Mouse (Mus musculus) heart, embryonic 15.5 days (tissue): ENCODE results near the gene Pnpla6. TPM values are rescaled to one million over a fixed set of nuclear protein-coding genes. Genes with fewer than 3 reads are reported as not detected.

Experiments used
- ATAC-seq: fragments of 200-750 bp; cut with Nextera tagmentation; replicated peaks from 2 replicates; pipeline ENCODE4 v1.8.0; 2017; ENCODE audit warnings: low read depth, moderate TSS enrichment; ENCODE audit not compliant: insufficient number of reproducible peaks, insufficient read depth, low FRiP score
- H3K27ac ChIP-seq: fragments of 300-500 bp; sonication (generic); 2 replicates; pipeline ENCODE4 v1.5.1; 2015; ENCODE audit warnings: mild to moderate bottlenecking, inconsistent platforms
- H3K27me3 ChIP-seq: fragments of 300-500 bp; sonication (generic); 2 replicates; pipeline ENCODE4 v1.6.1; 2015; ENCODE audit warnings: inconsistent platforms
- H3K36me3 ChIP-seq: fragments of 300-500 bp; sonication (generic); 2 replicates; pipeline ENCODE4 v1.6.1; 2015; ENCODE audit warnings: mild to moderate bottlenecking, inconsistent platforms
- H3K4me1 ChIP-seq: fragments of 300-500 bp; sonication (generic); replicated peaks from 2 replicates; pipeline ENCODE4 v1.6.1; 2015; ENCODE audit warnings: inconsistent platforms
- H3K4me2 ChIP-seq: fragments of 300-500 bp; sonication (generic); 2 replicates; pipeline ENCODE4 v1.6.1; 2015; ENCODE audit warnings: inconsistent platforms, mild to moderate bottlenecking, moderate library complexity
- H3K4me3 ChIP-seq: fragments of 300-500 bp; sonication (generic); 2 replicates; pipeline ENCODE4 v1.5.1; 2015; ENCODE audit warnings: mild to moderate bottlenecking, inconsistent platforms
- H3K9ac ChIP-seq: fragments of 300-500 bp; sonication (generic); 2 replicates; pipeline ENCODE4 v1.6.1; 2015; ENCODE audit warnings: mild to moderate bottlenecking, inconsistent platforms
- H3K9me3 ChIP-seq: fragments of 300-500 bp; sonication (generic); replicated peaks from 2 replicates; pipeline ENCODE4 v1.6.1; 2016; ENCODE audit warnings: inconsistent platforms
- WGBS: fragments of 180-500 bp; shearing (Covaris S2); methylation state at CpG from one replicate; pipeline ENCODE4 v1.1.7; 2015; ENCODE audit warnings: mixed read lengths; 5-methylcytosine and 5-hydroxymethylcytosine counted together
- polyA plus RNA-seq: library from polyadenylated mRNA; unstranded; fragments of >200 nt; fragmentation: Nextera tagmentation; extraction: Ambion mirVana; gene quantifications from 2 replicates; pipeline ENCODE4 v1.2.1, GENCODE M21; 2015

The Pnpla6 gene
- polyA plus RNA-seq, 1 experiment from 2014 or later: 14.2 TPM

- Histone ChIP-seq H3K27ac (no peak overlapping the region), H3K4me1 (no peaks in the 10 kb centered on the region), H3K9me3 (no peaks in the 10 kb centered on the region), H3K9ac (no peak overlapping the region), H3K36me3 (peaks cover 56% of the 10 kb centered on the region), H3K4me3 (no peak overlapping the region), H3K27me3 (no peaks in the 10 kb centered on the region), H3K4me2 (no peak overlapping the region)
- no peak for ATAC-seq
- 73% methylated on average over 7 of the region's 7 CpGs for WGBS
These were observed 24.0 kb downstream of the Pnpla6 start for GRCm38 (mm10) chr8:3539146-3539545.

GRCm38 (mm10) chr8:3540076-3540475 lies 24.9 kb downstream of the Pnpla6 start:
- peaks cover 60% of the 10 kb centered on the region for H3K36me3 ChIP-seq
- H3K27me3 ChIP-seq: no peaks in the 10 kb centered on the region
- no peak for ATAC-seq
- no peaks in the 10 kb centered on the region for H3K4me1 ChIP-seq
- H3K4me2 ChIP-seq: no peak overlapping the region
- H3K9me3 ChIP-seq: no peaks in the 10 kb centered on the region
- H3K27ac ChIP-seq: no peak overlapping the region
- WGBS: 93% methylated on average over 4 of the region's 4 CpGs
- H3K9ac ChIP-seq: no peak overlapping the region
- no peak overlapping the region for H3K4me3 ChIP-seq

- H3K27me3 ChIP-seq: no peaks in the 10 kb centered on the region
- H3K9ac ChIP-seq: no peak overlapping the region
- H3K27ac ChIP-seq: no peak overlapping the region
- no peaks in the 10 kb centered on the region for H3K9me3 ChIP-seq
- H3K36me3 ChIP-seq: peaks cover 21% of the 10 kb centered on the region
- no peak for ATAC-seq
- no peaks in the 10 kb centered on the region for H3K4me1 ChIP-seq
- 90% methylated on average over 2 of the region's 2 CpGs for WGBS
- no peak overlapping the region for H3K4me3 ChIP-seq
- no peak overlapping the region for H3K4me2 ChIP-seq
These were observed 31.3 kb downstream of the Pnpla6 start for GRCm38 (mm10) chr8:3546511-3546910.

DNA sequence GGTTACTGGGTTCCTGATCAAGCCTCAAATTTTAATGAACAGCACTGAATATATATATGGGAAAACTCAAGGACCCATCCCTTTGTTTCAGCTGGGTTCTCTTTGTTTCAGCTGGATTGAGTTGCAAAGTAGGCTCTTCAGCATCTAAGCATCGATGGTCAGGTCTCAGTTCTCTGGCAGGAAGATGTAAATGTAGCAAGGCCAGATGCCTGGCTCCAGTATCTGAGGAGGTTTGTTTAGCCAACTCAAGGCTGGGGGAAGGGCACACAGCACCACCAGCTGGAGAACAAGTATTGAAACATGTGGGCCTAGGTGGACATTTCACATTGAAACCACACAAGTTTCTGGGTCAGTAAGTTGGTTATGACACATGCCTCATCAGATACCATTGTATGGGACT lies 37.1 kb downstream of the Pnpla6 start:
- WGBS: 90% methylated on average over 1 of the region's 1 CpGs
- Histone ChIP-seq H3K27ac (no peak overlapping the region), H3K4me1 (no peaks in the 10 kb centered on the region), H3K9me3 (no peaks in the 10 kb centered on the region), H3K9ac (no peak overlapping the region), H3K27me3 (no peaks in the 10 kb centered on the region), H3K4me2 (no peak overlapping the region), H3K4me3 (no peak overlapping the region), H3K36me3 (no peaks in the 10 kb centered on the region)
- ATAC-seq: no peak

- Histone ChIP-seq H3K9me3 (no peaks in the 10 kb centered on the region), H3K27me3 (0 out of 2 replicates have a peak, but pooled peaks cover 4% of the 10 kb centered on the region), H3K4me1 (no peaks in the 10 kb centered on the region), H3K36me3 (no peaks in the 10 kb centered on the region), H3K4me3 (no peak overlapping the region), H3K4me2 (no peak overlapping the region), H3K9ac (no peak overlapping the region), H3K27ac (no peak overlapping the region)
- WGBS: 54% methylated on average over 4 of the region's 4 CpGs
- peak; percentile 84 for ATAC-seq
These were observed 40.9 kb downstream of the Pnpla6 start for GRCm38 (mm10) chr8:3556114-3556513.

DNA sequence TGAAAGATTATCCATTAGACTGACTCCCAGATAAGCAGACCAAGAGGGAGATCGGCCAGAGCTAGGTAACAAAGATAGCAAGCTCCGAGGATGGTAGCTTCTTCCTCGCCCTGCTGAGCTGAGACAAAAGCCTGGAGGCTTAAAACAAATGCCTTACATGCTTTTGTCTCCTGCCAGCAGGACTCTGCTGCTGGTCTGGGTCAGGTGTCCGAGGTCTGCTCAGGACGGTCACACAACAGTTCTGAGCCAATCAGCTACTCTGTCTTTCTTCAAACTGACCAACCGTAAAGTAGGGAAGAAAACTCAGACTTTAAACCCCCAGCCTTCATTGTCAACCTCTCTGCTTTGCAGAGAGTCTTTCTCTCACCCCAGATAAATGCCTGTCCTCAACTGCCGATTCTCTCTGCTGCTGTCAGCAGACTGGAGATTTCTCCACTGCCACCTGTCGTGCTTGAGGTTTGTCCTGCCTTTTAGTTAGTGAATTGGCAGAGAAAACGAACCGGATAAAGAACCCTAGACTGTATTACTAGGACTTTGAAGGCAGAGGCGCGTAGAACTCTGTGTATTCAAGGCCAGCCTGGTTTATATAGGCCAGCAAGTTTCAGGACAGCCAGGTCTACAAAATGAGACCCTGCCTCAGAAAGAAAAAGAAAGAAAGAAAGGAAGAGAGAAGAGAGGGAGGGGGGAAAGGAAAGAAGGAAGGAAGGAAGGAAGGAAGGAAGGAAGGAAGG lies 52.6 kb downstream of the Pnpla6 start, which contains the start of gene C330021F23Rik:
Gene C330021F23Rik (plus strand): TSS at position 350 of the 731 bp plus-strand sequence.
- peak within 1 kb of the TSS; percentile 59 for H3K4me2 ChIP-seq
- H3K27ac ChIP-seq: 0 out of 2 replicates have a peak within 1 kb of the TSS, but pooled peaks have one; percentile 35
- ATAC-seq: peak; percentile 72
- H3K9me3 ChIP-seq: no peaks in the 10 kb centered on the region
- no peaks in the 10 kb centered on the region for H3K27me3 ChIP-seq
- WGBS: 6% methylated on average over 12 of the region's 12 CpGs
- no peaks in the 10 kb centered on the region for H3K36me3 ChIP-seq
- peak within 1 kb of the TSS; percentile 27; the same call in 1 of the 2 replicates for H3K9ac ChIP-seq
- peaks cover 9% of the 10 kb centered on the region for H3K4me1 ChIP-seq
- H3K4me3 ChIP-seq: peak within 1 kb of the TSS; percentile 41

DNA sequence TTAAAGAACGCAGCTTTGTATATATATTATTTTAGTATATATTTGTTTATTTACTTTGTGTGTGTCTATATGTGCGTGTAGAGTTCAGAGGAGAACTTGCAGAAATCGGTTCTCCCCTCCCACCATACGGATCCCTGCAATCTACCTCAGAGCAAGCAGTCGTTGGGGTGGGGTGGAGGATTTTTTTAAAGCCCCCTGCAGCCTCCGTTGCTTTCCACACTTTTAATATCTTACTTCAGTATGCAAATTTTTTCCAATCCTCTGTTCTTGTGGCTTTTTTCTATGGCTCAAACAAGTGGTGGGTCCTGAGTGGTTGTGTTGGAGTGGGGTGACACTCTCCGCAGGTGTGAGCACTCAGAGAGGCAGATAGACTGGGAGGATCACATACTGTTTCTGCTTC lies 53.2 kb downstream of the Pnpla6 start:
- Histone ChIP-seq H3K27ac (no peak overlapping the region), H3K36me3 (no peaks in the 10 kb centered on the region), H3K27me3 (no peaks in the 10 kb centered on the region), H3K4me3 (peak overlapping the region; percentile 41), H3K4me2 (peak overlapping the region; percentile 59), H3K9ac (no peak overlapping the region; the same call in 1 of the 2 replicates), H3K4me1 (peaks cover 9% of the 10 kb centered on the region), H3K9me3 (no peaks in the 10 kb centered on the region)
- WGBS: 14% methylated on average over 7 of the region's 7 CpGs
- ATAC-seq: no peak

GRCm38 (mm10) chr8:3569784-3570183 lies 54.6 kb downstream of the Pnpla6 start:
- Histone ChIP-seq H3K9me3 (no peaks in the 10 kb centered on the region), H3K27me3 (no peaks in the 10 kb centered on the region), H3K4me3 (no peak overlapping the region), H3K4me2 (no peak overlapping the region), H3K36me3 (no peaks in the 10 kb centered on the region), H3K4me1 (peaks cover 9% of the 10 kb centered on the region), H3K9ac (no peak overlapping the region), H3K27ac (no peak overlapping the region)
- ATAC-seq: no peak
- 86% methylated on average over 5 of the region's 5 CpGs for WGBS

DNA sequence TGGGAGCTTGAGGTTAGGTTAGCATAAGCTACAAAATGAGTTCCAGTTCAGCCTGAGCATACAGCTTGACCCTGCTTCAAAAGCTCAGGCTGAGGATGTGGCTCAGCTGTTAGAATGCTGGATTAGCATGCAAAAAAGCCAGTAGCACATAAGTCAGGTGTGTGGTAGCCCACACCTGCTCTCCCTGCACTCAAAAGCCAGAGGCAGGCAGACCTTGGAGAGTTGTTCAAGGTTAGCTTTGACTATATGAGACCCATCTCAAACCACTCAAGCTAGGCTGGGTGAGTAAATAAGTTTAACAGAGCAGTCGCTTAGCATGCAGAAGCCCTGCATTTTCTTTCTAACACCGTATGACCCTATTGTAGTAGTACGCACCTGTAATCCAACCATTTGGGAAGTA lies 59.4 kb downstream of the Pnpla6 start:
- H3K4me2 ChIP-seq: no peak overlapping the region
- no peak overlapping the region for H3K4me3 ChIP-seq
- H3K9me3 ChIP-seq: no peaks in the 10 kb centered on the region
- H3K27me3 ChIP-seq: no peaks in the 10 kb centered on the region
- no peak overlapping the region for H3K27ac ChIP-seq
- no peaks in the 10 kb centered on the region for H3K4me1 ChIP-seq
- no peak for ATAC-seq
- no peak overlapping the region for H3K9ac ChIP-seq
- WGBS: 89% methylated on average over 3 of the region's 3 CpGs
- no peaks in the 10 kb centered on the region for H3K36me3 ChIP-seq

DNA sequence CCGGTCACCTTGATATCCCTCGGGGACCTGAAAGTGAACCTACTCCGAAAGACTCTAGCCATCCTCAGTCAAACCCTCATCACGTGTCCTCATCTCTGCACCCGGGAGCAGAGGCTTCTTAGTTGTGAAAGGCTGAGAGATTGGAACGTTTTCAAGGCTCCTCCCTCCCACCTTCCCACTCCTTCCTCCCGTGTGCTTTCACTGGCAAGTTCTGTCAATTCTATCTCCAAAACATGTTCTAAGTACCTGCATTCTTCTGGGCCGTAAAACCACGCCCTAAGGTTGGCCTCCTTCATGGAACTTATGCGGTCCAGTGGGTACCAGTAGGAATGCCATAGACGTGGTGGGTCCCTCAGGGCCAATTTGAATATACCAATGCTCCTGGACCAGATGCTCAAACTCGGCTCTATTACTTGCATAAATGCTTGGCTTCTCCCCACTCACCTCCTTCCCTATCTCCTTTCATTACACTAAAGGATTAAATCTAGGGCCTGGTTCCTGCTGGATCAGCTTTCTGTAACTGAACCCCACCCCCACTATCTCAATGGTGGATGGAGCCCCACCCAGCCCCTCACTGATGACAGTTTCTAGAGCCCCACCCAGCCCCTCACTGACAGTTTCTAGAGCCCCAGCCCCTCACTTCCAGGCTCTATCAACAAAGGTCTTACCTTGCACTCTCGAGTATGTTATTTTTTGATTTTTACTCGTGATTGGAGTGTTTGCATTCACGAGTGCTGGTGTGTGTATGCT lies 61.2 kb downstream of the Pnpla6 start:
- no peaks in the 10 kb centered on the region for H3K9me3 ChIP-seq
- H3K27ac ChIP-seq: no peak overlapping the region
- no peaks in the 10 kb centered on the region for H3K4me1 ChIP-seq
- no peaks in the 10 kb centered on the region for H3K27me3 ChIP-seq
- no peaks in the 10 kb centered on the region for H3K36me3 ChIP-seq
- no peak overlapping the region for H3K4me2 ChIP-seq
- H3K9ac ChIP-seq: no peak overlapping the region
- no peak for ATAC-seq
- WGBS: 73% methylated on average over 15 of the region's 15 CpGs
- no peak overlapping the region for H3K4me3 ChIP-seq

GRCm38 (mm10) chr8:3579390-3580364 lies 64.5 kb downstream of the Pnpla6 start:
- no peak for ATAC-seq
- 75% methylated on average over 9 of the region's 9 CpGs for WGBS

More at GRCm38 (mm10) chr8:3579390-3580364, 64.5 kb downstream of the Pnpla6 start:
- Histone ChIP-seq H3K36me3 (no peaks in the 10 kb centered on the region), H3K4me1 (no peaks in the 10 kb centered on the region), H3K9ac (no peak overlapping the region), H3K4me2 (no peak overlapping the region), H3K9me3 (no peaks in the 10 kb centered on the region), H3K27ac (no peak overlapping the region), H3K27me3 (no peaks in the 10 kb centered on the region), H3K4me3 (no peak overlapping the region)
